ENCODE assay signal across 8 mouse cellular contexts in the genomic region with DNA sequence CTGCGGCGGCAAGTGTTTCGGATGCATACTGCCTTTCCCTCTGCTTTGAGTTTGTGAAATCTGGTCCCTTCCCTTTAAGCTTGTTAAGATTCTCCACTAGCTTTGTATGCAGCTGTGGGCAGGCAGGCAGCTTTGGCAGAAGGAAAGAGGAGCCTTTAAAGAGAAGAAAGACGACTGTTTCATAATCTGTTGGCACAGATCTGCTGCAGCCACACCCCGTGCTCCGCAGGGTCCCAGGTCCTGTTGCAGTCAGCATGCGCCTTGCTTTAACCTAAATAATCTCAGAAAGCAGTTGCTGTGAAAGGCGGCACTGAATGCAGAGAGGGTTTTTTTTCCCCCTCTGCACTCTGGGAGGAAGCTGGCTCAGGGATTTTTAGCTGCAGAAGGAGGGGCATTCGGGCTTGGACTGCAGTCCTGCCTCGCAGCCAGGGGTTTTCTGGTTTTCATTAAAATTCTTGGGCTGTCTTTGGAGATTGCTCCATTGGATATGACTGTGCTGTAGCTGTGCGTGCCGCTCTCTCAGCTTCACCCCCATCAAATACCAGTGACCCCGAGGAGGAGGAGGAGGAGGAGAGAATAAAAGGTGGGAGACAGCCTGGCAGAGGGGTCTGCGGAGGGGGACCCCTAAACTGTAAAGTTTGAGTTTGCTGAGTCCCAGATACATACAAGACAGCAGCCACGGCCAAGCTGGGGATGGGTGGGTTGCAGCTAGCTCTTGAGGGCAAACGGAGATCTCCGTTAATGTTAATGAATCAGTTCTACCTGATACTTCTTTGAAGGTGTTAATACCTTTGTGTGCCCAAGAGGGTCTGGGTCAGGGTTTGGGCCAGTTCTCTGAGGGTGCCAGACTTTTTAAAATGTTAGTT. TPM values are rescaled to one million over a fixed set of nuclear protein-coding genes. Genes with fewer than 3 reads are reported as not detected.
DNase-seq lines count a peak whose midpoint lies in the region; ATAC-seq and TF ChIP-seq lines count a peak whose summit lies in the region.

No protein-coding gene starts in this region.

- DNase-seq in adrenal gland, adult (ENCODE audit: inconsistent age in 2 of 2, low spot score in 1 of 2) = peak; percentile 19 to 73
- DNase-seq in adrenal gland, adult 8-10 months = no peak
- peak; percentile 93 for DNase-seq in embryonic facial prominence, embryonic 14.5 days (ENCODE audit: low spot score)
- peak; percentile 64 to 71 for DNase-seq in heart, adult 9 months (ENCODE audit: low spot score in 2 of 2)
- peak; percentile 27 for DNase-seq in kidney, adult 2 months
- DNase-seq in limb, embryonic 10.5 days (ENCODE audit: low spot score) = peak; percentile 66
- DNase-seq in urinary bladder, postnatal 36 days (ENCODE audit: low spot score in 2 of 2) = peak; percentile 35 to 64

- no peak for TF ChIP-seq POLR2A in kidney, adult 2 months (IDR thresholded peaks at IDR 0.05; ENCODE audit: low read depth, low read length)

- peak overlapping the region; percentile 59 for H3K4me2 ChIP-seq in embryonic facial prominence, embryonic 14.5 days (ENCODE audit: low read depth, low read length)
- peak overlapping the region; percentile 55 for H3K4me2 ChIP-seq in midbrain, embryonic 15.5 days

- H3K36me3 ChIP-seq in embryonic facial prominence, embryonic 14.5 days (ENCODE audit: control insufficient read depth, insufficient read depth, low read length) = no peaks in the 10 kb centered on the region
- no peaks in the 10 kb centered on the region for H3K36me3 ChIP-seq in kidney, adult 2 months (ENCODE audit: control insufficient read depth, insufficient read depth, low read length)
- H3K36me3 ChIP-seq in limb, embryonic 10.5 days = no peaks in the 10 kb centered on the region
- no peaks in the 10 kb centered on the region for H3K36me3 ChIP-seq in midbrain, embryonic 15.5 days (replicated peaks)

- 13% methylated on average over 17 of the region's 17 CpGs for WGBS in embryonic facial prominence, embryonic 14.5 days
- 33% methylated on average over 17 of the region's 17 CpGs for WGBS in kidney, adult 2 months
- WGBS in limb, embryonic 10.5 days = 25% methylated on average over 17 of the region's 17 CpGs
- 16% methylated on average over 17 of the region's 17 CpGs for WGBS in midbrain, embryonic 15.5 days

- peak overlapping the region; percentile 38 for H3K4me3 ChIP-seq in embryonic facial prominence, embryonic 14.5 days (ENCODE audit: low read depth, low read length)
- H3K4me3 ChIP-seq in kidney, adult 2 months (ENCODE audit: insufficient read depth, low read depth, low read length) = 0 out of 2 replicates have a peak overlapping the region, but pooled peaks have one; percentile 4
- peak overlapping the region; percentile 43 for H3K4me3 ChIP-seq in limb, embryonic 10.5 days
- H3K4me3 ChIP-seq in midbrain, embryonic 15.5 days = peak overlapping the region; percentile 22

- ATAC-seq in embryonic facial prominence, embryonic 14.5 days (ENCODE audit: low read depth) = peak; percentile 89
- ATAC-seq in midbrain, embryonic 15.5 days (replicated peaks) = peak; percentile 65

- TF ChIP-seq CTCF in kidney, adult 2 months (conservative IDR thresholded peaks at IDR 0.05; ENCODE audit: insufficient read depth, insufficient read length, low read depth, low read length) = no peak

- peaks cover 33% of the 10 kb centered on the region for H3K4me1 ChIP-seq in embryonic facial prominence, embryonic 14.5 days (ENCODE audit: control insufficient read depth, insufficient read depth, low read length)
- H3K4me1 ChIP-seq in kidney, adult 2 months (ENCODE audit: control insufficient read depth, insufficient read depth, low read length) = 0 out of 2 replicates have a peak, but pooled peaks cover 3% of the 10 kb centered on the region
- peaks cover 39% of the 10 kb centered on the region for H3K4me1 ChIP-seq in limb, embryonic 10.5 days
- H3K4me1 ChIP-seq in midbrain, embryonic 15.5 days = peaks cover 31% of the 10 kb centered on the region

- H3K9me3 ChIP-seq in embryonic facial prominence, embryonic 14.5 days (ENCODE audit: control insufficient read depth, low read length) = no peaks in the 10 kb centered on the region
- H3K9me3 ChIP-seq in limb, embryonic 10.5 days (replicated peaks) = no peaks in the 10 kb centered on the region
- H3K9me3 ChIP-seq in midbrain, embryonic 15.5 days = no peaks in the 10 kb centered on the region

- H3K27me3 ChIP-seq in embryonic facial prominence, embryonic 14.5 days (replicated peaks; ENCODE audit: control insufficient read depth, insufficient read depth, low read length) = no peaks in the 10 kb centered on the region
- no peaks in the 10 kb centered on the region for H3K27me3 ChIP-seq in kidney, adult 2 months (replicated peaks; ENCODE audit: control insufficient read depth, insufficient read depth, low read length)
- no peaks in the 10 kb centered on the region for H3K27me3 ChIP-seq in limb, embryonic 10.5 days (ENCODE audit: low read depth, poor library complexity, severe bottlenecking)
- H3K27me3 ChIP-seq in midbrain, embryonic 15.5 days (replicated peaks) = no peaks in the 10 kb centered on the region

- H3K9ac ChIP-seq in embryonic facial prominence, embryonic 14.5 days (ENCODE audit: low read depth, low read length) = peak overlapping the region; percentile 51
- peak overlapping the region; percentile 38 for H3K9ac ChIP-seq in midbrain, embryonic 15.5 days

- H3K27ac ChIP-seq in embryonic facial prominence, embryonic 14.5 days (replicated peaks; ENCODE audit: low read depth, low read length) = peak overlapping the region; percentile 97
- H3K27ac ChIP-seq in kidney, adult 2 months (ENCODE audit: insufficient read depth, low read depth, low read length) = no peak overlapping the region
- H3K27ac ChIP-seq in limb, embryonic 10.5 days = peak overlapping the region; percentile 91
- H3K27ac ChIP-seq in midbrain, embryonic 15.5 days = peak overlapping the region; percentile 72

RNA-seq across cellular contexts. Expression of gene Rab30, which starts 35.9 kb away (rescaled TPM):
- total RNA-seq in adrenal gland, adult 8-10 months (2022) = 1 to 10 TPM; 4.6 to 8.5 (median 6.4) TPM
- polyA plus RNA-seq in embryonic facial prominence, embryonic 14.5 days (2014; fragmentation: Nextera tagmentation; extraction: Ambion mirVana) = 21.3 and 25.8 TPM in 2 replicates
- polyA plus RNA-seq in kidney, adult 2 months (2012; rRNA removed) = 1.0 and 1.3 TPM in 2 replicates
- polyA plus RNA-seq in limb, embryonic 10.5 days (2016; fragmentation: Nextera tagmentation; extraction: Ambion mirVana) = 9.3 and 11.2 TPM in 2 replicates
- polyA plus RNA-seq in midbrain, embryonic 15.5 days (2015; fragmentation: Nextera tagmentation; extraction: Ambion mirVana) = 20.3 and 23.0 TPM in 2 replicates
